Mouse (Mus musculus): Measurements from ENCODE around the gene Tmem9b. TPM values are rescaled to one million over a fixed set of nuclear protein-coding genes. Genes with fewer than 3 reads are reported as not detected.

Gene Tmem9b
- total and polyA plus RNA-seq, 3 experiments: 26.4 to 30.6 TPM; not detected in 1

DNA sequence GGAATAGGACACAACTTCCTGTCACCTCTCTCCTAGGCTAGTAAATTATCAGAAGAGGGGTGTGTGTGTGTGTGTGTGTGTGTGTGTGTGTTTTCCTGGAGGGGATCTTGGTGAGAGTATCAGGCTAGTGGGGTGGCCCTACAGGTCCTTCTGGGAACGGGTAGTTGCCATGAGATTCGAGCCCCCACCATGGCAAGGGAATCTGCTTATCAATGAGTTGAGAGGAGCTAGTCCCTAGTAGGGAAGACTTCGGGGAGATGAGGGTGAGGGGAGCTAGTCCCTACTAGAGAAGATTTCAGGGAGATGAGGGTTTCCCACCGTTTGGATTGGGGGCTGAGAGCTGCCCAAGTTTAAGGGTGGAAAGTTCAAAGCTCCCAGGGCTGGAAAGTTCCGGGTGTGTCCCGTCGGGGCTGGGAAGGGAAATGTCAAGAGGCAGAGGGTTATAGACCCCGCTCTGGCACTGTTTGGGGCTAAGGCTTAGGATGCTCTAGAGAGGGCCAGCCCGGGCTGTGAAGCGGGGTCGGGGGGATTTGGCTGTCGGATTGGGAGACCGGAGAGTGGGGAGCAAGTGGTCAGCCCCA lies 1.2 kb downstream of the Tmem9b start (continued):
- TF ChIP-seq MYB (IDR thresholded peaks at IDR 0.05; ENCODE audit: low read depth, low read length): no peak
- no peak for TF ChIP-seq USF1 (IDR thresholded peaks at IDR 0.05; ENCODE audit: low read depth, low read length)
- no peak for TF ChIP-seq RAD21 (IDR thresholded peaks at IDR 0.05; ENCODE audit: low read depth, low read length)
- TF ChIP-seq ZNF384 (IDR thresholded peaks at IDR 0.05; ENCODE audit: low read depth, low read length): no peak

- H3K79me2 ChIP-seq (ENCODE audit: control insufficient read depth, insufficient read depth, low read length, poor library complexity): peaks cover 11% of the 10 kb centered on the region
- H3K27ac ChIP-seq (ENCODE audit: control insufficient read depth, low read depth, low read length): no peak overlapping the region
- no peak for DNase-seq (ENCODE audit: low read depth, low spot score)
- peaks cover 3 to 5% of the 10 kb centered on the region in 2 experiments for H3K36me3 ChIP-seq (ENCODE audit: control insufficient read depth in 1 of 2, insufficient read depth in 2 of 2, low read length in 2 of 2)
- H3K27me3 ChIP-seq (ENCODE audit: control insufficient read depth in 1 of 2, insufficient read depth in 2 of 2, low read length in 2 of 2): no peaks in the 10 kb centered on the region
- H3K9me3 ChIP-seq (replicated peaks; ENCODE audit: insufficient read depth, low read length): no peaks in the 10 kb centered on the region
- TF ChIP-seq MYC (IDR thresholded peaks at IDR 0.05; ENCODE audit: low read depth, low read length): no peak
- TF ChIP-seq CHD2 (IDR thresholded peaks at IDR 0.05; ENCODE audit: low read length): no peak
- no peak for TF ChIP-seq SIN3A (IDR thresholded peaks at IDR 0.05; ENCODE audit: low read length)
- peaks cover under 1 to 3% of the 10 kb centered on the region in 2 experiments; a peak in 1 of 4 replicates for H3K4me1 ChIP-seq (ENCODE audit: control insufficient read depth in 1 of 2, insufficient read depth in 2 of 2, low read length in 2 of 2)
- H3K9ac ChIP-seq (ENCODE audit: control insufficient read depth, low read depth, low read length, poor library complexity, severe bottlenecking): no peak overlapping the region
- no peak overlapping the region for H3K4me3 ChIP-seq (ENCODE audit: control insufficient read depth in 1 of 2, insufficient read depth in 1 of 2, low read depth in 2 of 2, low read length in 2 of 2)
Measured at GRCm38 (mm10) chr7:109747747-109748146, 4.9 kb downstream of the Tmem9b start.

- no peak for DNase-seq (ENCODE audit: low read depth, low spot score)
- no peak overlapping the region for H3K27ac ChIP-seq (ENCODE audit: control insufficient read depth, low read depth, low read length)
- no peaks in the 10 kb centered on the region for H3K79me2 ChIP-seq (ENCODE audit: control insufficient read depth, insufficient read depth, low read length, poor library complexity)
- H3K27me3 ChIP-seq (ENCODE audit: control insufficient read depth in 1 of 2, insufficient read depth in 2 of 2, low read length in 2 of 2): no peaks in the 10 kb centered on the region
- no peaks in the 10 kb centered on the region for H3K9me3 ChIP-seq (replicated peaks; ENCODE audit: insufficient read depth, low read length)
- no peak overlapping the region for H3K9ac ChIP-seq (ENCODE audit: control insufficient read depth, low read depth, low read length, poor library complexity, severe bottlenecking)
- no peak overlapping the region for H3K4me3 ChIP-seq (ENCODE audit: control insufficient read depth in 1 of 2, insufficient read depth in 1 of 2, low read depth in 2 of 2, low read length in 2 of 2)
- peaks cover 0 to 5% of the 10 kb centered on the region in 2 experiments; a peak in 2 of 4 replicates for H3K36me3 ChIP-seq (ENCODE audit: control insufficient read depth in 1 of 2, insufficient read depth in 2 of 2, low read length in 2 of 2)
- H3K4me1 ChIP-seq (ENCODE audit: control insufficient read depth in 1 of 2, insufficient read depth in 2 of 2, low read length in 2 of 2): no peaks in the 10 kb centered on the region
- TF ChIP-seq MYC (IDR thresholded peaks at IDR 0.05; ENCODE audit: low read depth, low read length): no peak
- no peak for TF ChIP-seq CTCF (IDR thresholded peaks at IDR 0.05 in 2 of 3, conservative IDR thresholded peaks at IDR 0.05 in 1 of 3; ENCODE audit: control insufficient read depth in 1 of 3, insufficient read depth in 1 of 3, low read depth in 2 of 3, low read length in 3 of 3, poor library complexity in 1 of 3, severe bottlenecking in 1 of 3)
- TF ChIP-seq CHD1 (IDR thresholded peaks at IDR 0.05; ENCODE audit: low read depth, low read length): no peak
- TF ChIP-seq GABPA (IDR thresholded peaks at IDR 0.05; ENCODE audit: low read depth, low read length): no peak
- TF ChIP-seq CHD2 (IDR thresholded peaks at IDR 0.05; ENCODE audit: low read length): no peak
- TF ChIP-seq ZNF384 (IDR thresholded peaks at IDR 0.05; ENCODE audit: low read depth, low read length): no peak
- TF ChIP-seq EP300 (IDR thresholded peaks at IDR 0.05; ENCODE audit: low read depth in 1 of 2, low read length in 2 of 2): no peak
- no peak for TF ChIP-seq UBTF (IDR thresholded peaks at IDR 0.05; ENCODE audit: borderline replicate concordance, insufficient read depth, low read depth, low read length)
- no peak for TF ChIP-seq NRF1 (IDR thresholded peaks at IDR 0.05; ENCODE audit: insufficient read depth, low read depth, low read length, poor library complexity, severe bottlenecking)
- TF ChIP-seq SMC3 (IDR thresholded peaks at IDR 0.05; ENCODE audit: low read depth, low read length): no peak
- no peak for TF ChIP-seq MEF2A (IDR thresholded peaks at IDR 0.05; ENCODE audit: extremely low read depth, insufficient replicate concordance, low read depth, low read length, poor library complexity, severe bottlenecking)
- no peak for TF ChIP-seq NELFE (IDR thresholded peaks at IDR 0.05; ENCODE audit: low read depth, low read length)
- TF ChIP-seq TCF12 (IDR thresholded peaks at IDR 0.05; ENCODE audit: low read depth, low read length): no peak
- no peak for TF ChIP-seq MYB (IDR thresholded peaks at IDR 0.05; ENCODE audit: low read depth, low read length)
- no peak for TF ChIP-seq POLR2A (IDR thresholded peaks at IDR 0.05; ENCODE audit: control insufficient read depth in 1 of 2, insufficient read depth in 1 of 2, low read depth in 1 of 2, low read length in 2 of 2, poor library complexity in 1 of 2)
- TF ChIP-seq KAT2A (conservative IDR thresholded peaks at IDR 0.05; ENCODE audit: low read depth, low read length): no peak
- no peak for TF ChIP-seq RAD21 (IDR thresholded peaks at IDR 0.05; ENCODE audit: low read depth, low read length)
- TF ChIP-seq ZMIZ1 (IDR thresholded peaks at IDR 0.05; ENCODE audit: low read depth, low read length): no peak
Measured at GRCm38 (mm10) chr7:109741703-109742102, 11.0 kb downstream of the Tmem9b start.
